Mouse (Mus musculus): Measurements from ENCODE around the gene Tada3. TPM values are rescaled to one million over a fixed set of nuclear protein-coding genes. Genes with fewer than 3 reads are reported as not detected.

Gene Tada3
- polyA plus RNA-seq, 1 experiment from 2014 or later: 72.2 TPM

DNA sequence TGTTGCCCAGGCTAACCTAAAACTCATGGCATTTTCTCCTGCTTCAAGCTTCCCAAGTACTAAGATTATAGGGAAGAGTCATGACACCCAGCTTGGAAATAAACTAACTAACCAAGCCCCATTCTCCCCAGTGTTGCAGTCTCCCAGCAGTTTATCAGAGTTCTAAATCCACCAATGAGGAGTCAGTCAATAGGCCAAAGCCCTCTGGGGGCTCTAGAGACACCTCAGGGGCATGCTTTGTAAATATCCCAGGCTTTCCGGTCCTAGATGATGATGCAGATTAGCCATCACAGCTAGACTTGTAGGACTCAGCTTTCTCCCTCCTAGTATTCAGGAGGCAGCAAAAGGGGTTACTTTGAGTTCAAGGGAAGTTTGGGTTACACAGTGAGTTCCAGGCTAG, 32.3 kb upstream of the Tada3 start:
- Histone ChIP-seq H3K9me3 (ENCODE audit: control insufficient read depth, low read length) (no peaks in the 10 kb centered on the region), H3K27ac (replicated peaks; ENCODE audit: low read depth, low read length) (no peak overlapping the region), H3K36me3 (ENCODE audit: control insufficient read depth, insufficient read depth, low read length) (peaks cover 24% of the 10 kb centered on the region), H3K27me3 (ENCODE audit: control insufficient read depth, insufficient read depth, low read length) (no peaks in the 10 kb centered on the region), H3K4me1 (ENCODE audit: control insufficient read depth, insufficient read depth, low read length) (no peaks in the 10 kb centered on the region), H3K4me2 (ENCODE audit: low read length) (no peak overlapping the region), H3K4me3 (replicated peaks; ENCODE audit: low read depth, low read length) (no peak overlapping the region), H3K9ac (replicated peaks; ENCODE audit: low read length) (no peak overlapping the region)
- WGBS: 65% methylated on average over 1 of the region's 1 CpGs
- ATAC-seq (ENCODE audit: low FRiP score, low TSS enrichment): no peak
- DNase-seq: no peak

DNA sequence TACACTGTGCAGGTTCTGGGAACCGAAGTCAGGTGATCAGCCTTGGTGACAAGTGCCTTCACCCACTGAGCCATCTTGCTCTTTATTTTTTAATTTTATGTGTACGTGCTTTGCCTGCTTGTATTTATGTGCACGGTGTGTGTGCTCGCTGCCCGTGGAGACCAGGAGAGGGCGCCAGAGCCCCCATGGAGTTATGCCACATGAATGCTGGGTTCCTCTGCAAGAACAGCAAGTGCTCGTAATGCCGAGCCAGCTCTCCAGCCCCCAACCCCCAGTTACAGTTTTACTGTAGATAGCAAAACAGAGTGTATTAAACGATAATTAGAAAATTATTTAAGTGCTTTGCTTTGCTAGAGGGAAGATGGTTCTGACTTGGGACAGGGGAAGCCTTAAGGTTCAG, 29.0 kb upstream of the Tada3 start:
- Histone ChIP-seq H3K4me1 (ENCODE audit: control insufficient read depth, insufficient read depth, low read length) (no peaks in the 10 kb centered on the region), H3K27ac (replicated peaks; ENCODE audit: low read depth, low read length) (no peak overlapping the region), H3K4me2 (ENCODE audit: low read length) (no peak overlapping the region), H3K9ac (replicated peaks; ENCODE audit: low read length) (no peak overlapping the region), H3K9me3 (ENCODE audit: control insufficient read depth, low read length) (no peaks in the 10 kb centered on the region), H3K36me3 (ENCODE audit: control insufficient read depth, insufficient read depth, low read length) (peaks cover 16% of the 10 kb centered on the region), H3K4me3 (replicated peaks; ENCODE audit: low read depth, low read length) (no peak overlapping the region), H3K27me3 (ENCODE audit: control insufficient read depth, insufficient read depth, low read length) (no peaks in the 10 kb centered on the region)
- DNase-seq: no peak
- 77% methylated on average over 9 of the region's 9 CpGs for WGBS
- no peak for ATAC-seq (ENCODE audit: low FRiP score, low TSS enrichment)

DNA sequence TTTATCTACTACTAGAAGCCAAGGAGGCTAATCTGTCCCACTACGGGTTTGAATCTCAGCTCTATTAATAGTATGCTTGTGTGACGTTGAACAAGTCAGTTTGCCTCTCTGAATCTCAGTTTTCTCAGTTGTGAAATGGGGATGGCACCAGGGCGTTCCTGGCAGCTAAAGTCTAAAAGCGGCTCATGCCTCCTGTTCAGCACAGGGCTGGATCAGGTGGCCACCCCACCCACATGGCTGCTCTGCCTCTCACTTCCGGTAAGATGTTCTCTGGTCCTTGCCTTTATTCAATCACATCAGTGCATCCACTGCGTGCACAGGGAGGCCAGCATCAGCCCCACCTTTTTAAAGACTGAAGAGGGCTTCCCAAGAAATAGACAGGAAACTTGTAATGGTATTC, 27.8 kb upstream of the Tada3 start:
- H3K36me3 ChIP-seq (ENCODE audit: control insufficient read depth, insufficient read depth, low read length): peaks cover 18% of the 10 kb centered on the region
- ATAC-seq (ENCODE audit: low FRiP score, low TSS enrichment) (no peak), DNase-seq (no peak)
- no peaks in the 10 kb centered on the region for H3K4me1 ChIP-seq (ENCODE audit: control insufficient read depth, insufficient read depth, low read length)
- no peak overlapping the region for H3K4me2 ChIP-seq (ENCODE audit: low read length)
- no peaks in the 10 kb centered on the region for H3K27me3 ChIP-seq (ENCODE audit: control insufficient read depth, insufficient read depth, low read length)
- no peak overlapping the region for H3K9ac ChIP-seq (replicated peaks; ENCODE audit: low read length)
- H3K9me3 ChIP-seq (ENCODE audit: control insufficient read depth, low read length): no peaks in the 10 kb centered on the region
- 93% methylated on average over 6 of the region's 6 CpGs for WGBS
- H3K4me3 ChIP-seq (replicated peaks; ENCODE audit: low read depth, low read length): no peak overlapping the region
- no peak overlapping the region for H3K27ac ChIP-seq (replicated peaks; ENCODE audit: low read depth, low read length)

GRCm38 (mm10) chr6:113404649-113405448, 27.2 kb upstream of the Tada3 start:
- no peak overlapping the region for H3K9ac ChIP-seq (replicated peaks; ENCODE audit: low read length)
- peaks cover 19% of the 10 kb centered on the region for H3K36me3 ChIP-seq (ENCODE audit: control insufficient read depth, insufficient read depth, low read length)
- no peaks in the 10 kb centered on the region for H3K9me3 ChIP-seq (ENCODE audit: control insufficient read depth, low read length)
- WGBS: 79% methylated on average over 12 of the region's 12 CpGs
- DNase-seq: no peak
- H3K4me2 ChIP-seq (ENCODE audit: low read length): no peak overlapping the region
- H3K27me3 ChIP-seq (ENCODE audit: control insufficient read depth, insufficient read depth, low read length): no peaks in the 10 kb centered on the region
- H3K4me3 ChIP-seq (replicated peaks; ENCODE audit: low read depth, low read length): no peak overlapping the region
- H3K4me1 ChIP-seq (ENCODE audit: control insufficient read depth, insufficient read depth, low read length): no peaks in the 10 kb centered on the region
- no peak overlapping the region for H3K27ac ChIP-seq (replicated peaks; ENCODE audit: low read depth, low read length)
- ATAC-seq (ENCODE audit: low FRiP score, low TSS enrichment): no peak

DNA sequence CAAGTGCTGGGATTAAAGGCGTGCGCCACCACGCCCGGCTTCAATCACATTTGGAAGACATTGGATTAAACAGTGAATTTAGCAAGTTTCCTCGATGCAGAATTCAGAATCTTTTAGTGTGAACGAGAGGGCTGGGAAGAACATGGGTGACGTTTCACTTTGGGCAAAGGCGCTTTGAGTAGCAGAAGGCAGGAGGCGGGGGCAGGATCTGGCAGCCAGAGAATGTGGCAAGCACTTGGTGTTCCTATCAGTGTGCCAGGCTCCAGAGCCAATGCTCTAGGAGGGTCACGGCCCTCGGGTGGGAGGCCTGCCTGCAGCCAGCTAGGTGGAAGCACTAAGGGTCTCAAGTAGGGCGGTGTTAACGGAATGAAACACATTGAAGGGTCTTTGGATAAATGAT, 24.4 kb upstream of the Tada3 start:
- no peak overlapping the region for H3K4me2 ChIP-seq (ENCODE audit: low read length)
- H3K27ac ChIP-seq (replicated peaks; ENCODE audit: low read depth, low read length): no peak overlapping the region
- H3K4me1 ChIP-seq (ENCODE audit: control insufficient read depth, insufficient read depth, low read length): no peaks in the 10 kb centered on the region
- no peak overlapping the region for H3K9ac ChIP-seq (replicated peaks; ENCODE audit: low read length)
- 93% methylated on average over 13 of the region's 13 CpGs for WGBS
- no peaks in the 10 kb centered on the region for H3K27me3 ChIP-seq (ENCODE audit: control insufficient read depth, insufficient read depth, low read length)
- no peaks in the 10 kb centered on the region for H3K9me3 ChIP-seq (ENCODE audit: control insufficient read depth, low read length)
- peaks cover 10% of the 10 kb centered on the region; the same call in 1 of the 2 replicates for H3K36me3 ChIP-seq (ENCODE audit: control insufficient read depth, insufficient read depth, low read length)
- DNase-seq: no peak
- ATAC-seq (ENCODE audit: low FRiP score, low TSS enrichment): no peak
- no peak overlapping the region for H3K4me3 ChIP-seq (replicated peaks; ENCODE audit: low read depth, low read length)

- Histone ChIP-seq H3K9me3 (ENCODE audit: control insufficient read depth, low read length) (no peaks in the 10 kb centered on the region), H3K36me3 (ENCODE audit: control insufficient read depth, insufficient read depth, low read length) (peaks cover 14% of the 10 kb centered on the region), H3K27ac (replicated peaks; ENCODE audit: low read depth, low read length) (no peak overlapping the region), H3K4me2 (ENCODE audit: low read length) (no peak overlapping the region), H3K4me3 (replicated peaks; ENCODE audit: low read depth, low read length) (no peak overlapping the region), H3K9ac (replicated peaks; ENCODE audit: low read length) (no peak overlapping the region), H3K4me1 (ENCODE audit: control insufficient read depth, insufficient read depth, low read length) (peaks cover 9% of the 10 kb centered on the region), H3K27me3 (ENCODE audit: control insufficient read depth, insufficient read depth, low read length) (no peaks in the 10 kb centered on the region)
- ATAC-seq (ENCODE audit: low FRiP score, low TSS enrichment): no peak
- WGBS: 87% methylated on average over 10 of the region's 10 CpGs
- DNase-seq: no peak
These were observed 18.8 kb upstream of the Tada3 start for GRCm38 (mm10) chr6:113396270-113397030.

GRCm38 (mm10) chr6:113395501-113395900, 17.8 kb upstream of the Tada3 start:
- DNase-seq (no peak), ATAC-seq (ENCODE audit: low FRiP score, low TSS enrichment) (no peak)
- Histone ChIP-seq H3K4me3 (replicated peaks; ENCODE audit: low read depth, low read length) (no peak overlapping the region), H3K9me3 (ENCODE audit: control insufficient read depth, low read length) (no peaks in the 10 kb centered on the region), H3K4me1 (ENCODE audit: control insufficient read depth, insufficient read depth, low read length) (peaks cover 9% of the 10 kb centered on the region), H3K9ac (replicated peaks; ENCODE audit: low read length) (no peak overlapping the region), H3K27me3 (ENCODE audit: control insufficient read depth, insufficient read depth, low read length) (no peaks in the 10 kb centered on the region), H3K36me3 (ENCODE audit: control insufficient read depth, insufficient read depth, low read length) (peaks cover 19% of the 10 kb centered on the region), H3K4me2 (ENCODE audit: low read length) (no peak overlapping the region), H3K27ac (replicated peaks; ENCODE audit: low read depth, low read length) (no peak overlapping the region)
- WGBS: 95% methylated on average over 6 of the region's 6 CpGs

DNA sequence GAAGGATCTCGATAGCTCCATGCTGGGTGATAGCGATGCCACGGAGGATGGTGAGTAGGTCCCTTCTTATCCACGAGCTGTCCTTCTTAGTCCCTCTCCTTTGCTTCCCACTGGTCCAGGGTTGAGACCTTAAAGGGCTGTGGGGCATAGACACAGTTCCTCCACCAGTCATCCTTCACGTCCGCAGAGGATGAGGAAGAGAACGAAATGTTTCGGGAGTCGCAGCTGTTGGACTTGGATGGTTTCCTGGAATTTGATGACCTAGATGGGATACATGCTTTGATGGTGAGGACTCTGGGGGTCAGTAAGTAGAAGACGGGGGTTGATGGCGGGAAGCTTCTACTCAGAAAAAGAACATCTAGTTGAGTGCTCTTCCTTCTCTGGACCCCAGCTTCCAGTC, 17.1 kb upstream of the Tada3 start:
- H3K27ac ChIP-seq (replicated peaks; ENCODE audit: low read depth, low read length): no peak overlapping the region
- H3K4me1 ChIP-seq (ENCODE audit: control insufficient read depth, insufficient read depth, low read length): peaks cover 9% of the 10 kb centered on the region
- ATAC-seq (ENCODE audit: low FRiP score, low TSS enrichment) (no peak), DNase-seq (no peak)
- H3K36me3 ChIP-seq (ENCODE audit: control insufficient read depth, insufficient read depth, low read length): peaks cover 24% of the 10 kb centered on the region
- WGBS: 96% methylated on average over 11 of the region's 11 CpGs
- no peak overlapping the region for H3K9ac ChIP-seq (replicated peaks; ENCODE audit: low read length)
- H3K4me3 ChIP-seq (replicated peaks; ENCODE audit: low read depth, low read length): no peak overlapping the region
- no peaks in the 10 kb centered on the region for H3K9me3 ChIP-seq (ENCODE audit: control insufficient read depth, low read length)
- no peaks in the 10 kb centered on the region for H3K27me3 ChIP-seq (ENCODE audit: control insufficient read depth, insufficient read depth, low read length)
- no peak overlapping the region for H3K4me2 ChIP-seq (ENCODE audit: low read length)

DNA sequence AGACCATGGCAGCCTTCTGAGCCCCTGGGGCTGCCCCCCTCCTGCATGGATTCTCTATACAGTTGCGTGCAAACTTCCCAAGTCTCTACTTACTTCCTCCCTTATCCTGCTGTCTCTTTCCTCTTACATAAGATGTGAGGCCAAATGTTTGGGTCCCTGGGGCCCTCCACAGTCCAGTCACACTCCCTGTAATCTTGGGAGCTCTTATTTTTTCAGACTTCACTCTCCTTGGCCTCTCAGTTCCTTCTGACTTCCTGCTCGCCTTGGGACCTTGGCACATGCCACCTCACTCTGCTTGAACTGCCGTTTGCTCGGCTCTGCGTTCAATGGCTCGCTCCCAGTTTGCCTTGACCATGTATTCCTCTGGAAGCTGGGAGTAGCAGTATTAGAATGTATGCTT, 16.3 kb upstream of the Tada3 start:
- Histone ChIP-seq H3K4me3 (replicated peaks; ENCODE audit: low read depth, low read length) (no peak overlapping the region), H3K27me3 (ENCODE audit: control insufficient read depth, insufficient read depth, low read length) (no peaks in the 10 kb centered on the region), H3K36me3 (ENCODE audit: control insufficient read depth, insufficient read depth, low read length) (peaks cover 29% of the 10 kb centered on the region), H3K4me2 (ENCODE audit: low read length) (no peak overlapping the region), H3K9me3 (ENCODE audit: control insufficient read depth, low read length) (no peaks in the 10 kb centered on the region), H3K27ac (replicated peaks; ENCODE audit: low read depth, low read length) (no peak overlapping the region), H3K9ac (replicated peaks; ENCODE audit: low read length) (no peak overlapping the region), H3K4me1 (ENCODE audit: control insufficient read depth, insufficient read depth, low read length) (peaks cover 9% of the 10 kb centered on the region)
- 89% methylated on average over 6 of the region's 6 CpGs for WGBS
- DNase-seq (no peak), ATAC-seq (ENCODE audit: low FRiP score, low TSS enrichment) (no peak)
